Mouse (Mus musculus) forebrain, embryonic 10.5 days (tissue): ENCODE measurements around the gene Pip4k2b. TPM values are rescaled to one million over a fixed set of nuclear protein-coding genes. Genes with fewer than 3 reads are reported as not detected.
"Not testable (repeated sequence)": the region's sequence is repeated elsewhere in the genome, so short reads cannot be mapped to it uniquely, and the experiment has no call there.

ENCODE experiments used
- DNase-seq: peaks from one replicate; pipeline ENCODE4 v3.0.0-alpha.2; 2017; ENCODE audit warnings: low spot score; ENCODE audit errors: extremely low spot score
- H3K27ac ChIP-seq: fragments of 300-500 bp; sonication (generic); 2 replicates; pipeline ENCODE4 v1.5.1; 2016; ENCODE audit warnings: mild to moderate bottlenecking
- H3K27me3 ChIP-seq: fragments of 300-500 bp; sonication (generic); 2 replicates; pipeline ENCODE4 v1.6.1; 2016; ENCODE audit warnings: mild to moderate bottlenecking; ENCODE audit not compliant: poor library complexity, severe bottlenecking
- H3K36me3 ChIP-seq: fragments of 300-500 bp; sonication (generic); replicated peaks from 2 replicates; pipeline ENCODE4 v1.6.1; 2016; ENCODE audit warnings: mild to moderate bottlenecking, moderate library complexity
- H3K4me1 ChIP-seq: fragments of 300-500 bp; sonication (generic); 2 replicates; pipeline ENCODE4 v1.6.1; 2016
- H3K4me3 ChIP-seq: fragments of 300-500 bp; sonication (generic); 2 replicates; pipeline ENCODE4 v1.5.1; 2016; ENCODE audit warnings: mild to moderate bottlenecking, moderate library complexity
- H3K9me3 ChIP-seq: fragments of 300-500 bp; sonication (generic); 2 replicates; pipeline ENCODE4 v1.6.1; 2016; ENCODE audit warnings: mild to moderate bottlenecking, moderate library complexity
- WGBS: fragments of 180-500 bp; shearing (Covaris S2); methylation state at CpG from one replicate; pipeline ENCODE4 v1.1.7; 2016; 5-methylcytosine and 5-hydroxymethylcytosine counted together
- polyA plus RNA-seq: library from polyadenylated mRNA; unstranded; fragments of >200 nt; fragmentation: Nextera tagmentation; extraction: Ambion mirVana; gene quantifications from 2 replicates; pipeline ENCODE4 v1.2.1, GENCODE M21; 2016

The Pip4k2b gene
- polyA plus RNA-seq, 1 experiment from 2014 or later = 2.1 TPM

DNA sequence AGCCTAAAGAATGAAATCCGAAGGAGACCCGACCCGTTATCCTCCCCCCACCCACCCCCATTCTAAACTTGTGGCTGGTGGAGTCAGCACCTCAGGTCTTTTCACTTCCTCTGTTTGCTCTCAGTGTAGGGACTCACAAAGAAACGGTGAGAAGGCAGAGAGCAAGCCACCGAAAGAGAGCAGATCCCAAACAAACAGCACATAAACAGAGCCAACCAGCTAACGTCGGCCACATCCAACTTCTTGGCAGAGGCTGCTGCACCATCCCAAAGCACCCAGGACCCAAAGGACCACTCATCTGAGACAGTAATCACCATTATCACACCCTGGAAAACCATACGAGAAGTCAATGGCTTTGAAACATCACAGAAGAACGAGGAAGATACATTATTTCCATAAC lies 1.1 kb downstream of the Pip4k2b start:
- WGBS = 60% methylated on average over 9 of the region's 9 CpGs
- Histone ChIP-seq H3K27ac (peak overlapping the region; percentile 99), H3K4me3 (peak overlapping the region; percentile 90), H3K9me3 (no peaks in the 10 kb centered on the region), H3K27me3 (no peaks in the 10 kb centered on the region), H3K36me3 (peaks cover 29% of the 10 kb centered on the region), H3K4me1 (peaks cover 37% of the 10 kb centered on the region)
- DNase-seq = no peak

DNA sequence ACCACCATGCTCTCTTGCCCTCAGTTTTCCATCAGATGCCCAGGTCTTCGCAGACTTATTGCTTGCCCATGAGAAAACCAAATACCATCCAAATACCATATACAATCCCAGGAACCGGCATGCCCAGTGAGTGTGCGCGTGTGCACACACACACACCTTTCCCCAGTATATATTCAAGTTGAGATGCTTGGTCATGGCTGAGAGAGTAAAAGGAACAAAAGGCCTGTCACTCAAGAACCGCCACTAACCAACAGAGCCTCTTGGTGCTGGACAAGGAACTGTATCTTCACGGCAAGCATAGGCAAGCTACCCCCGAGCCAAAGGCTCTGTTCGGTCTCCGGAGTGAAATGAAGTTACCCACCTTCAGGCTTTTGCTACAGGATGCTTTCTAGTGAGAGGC lies 1.9 kb downstream of the Pip4k2b start:
- no peaks in the 10 kb centered on the region for H3K27me3 ChIP-seq
- H3K4me1 ChIP-seq = peaks cover 37% of the 10 kb centered on the region
- H3K9me3 ChIP-seq = no peaks in the 10 kb centered on the region
- H3K27ac ChIP-seq = 0 out of 2 replicates have a peak overlapping the region, but pooled peaks have one; percentile 2
- WGBS = 91% methylated on average over 9 of the region's 9 CpGs
- no peak for DNase-seq
- H3K4me3 ChIP-seq = peak overlapping the region; percentile 90; the same call in 1 of the 2 replicates
- peaks cover 21% of the 10 kb centered on the region for H3K36me3 ChIP-seq

- Histone ChIP-seq H3K4me1 (peaks cover 37% of the 10 kb centered on the region), H3K27me3 (no peaks in the 10 kb centered on the region), H3K36me3 (peaks cover 17% of the 10 kb centered on the region), H3K27ac (0 out of 2 replicates have a peak overlapping the region, but pooled peaks have one; percentile 2), H3K4me3 (0 out of 2 replicates have a peak overlapping the region, but pooled peaks have one; percentile 90), H3K9me3 (no peaks in the 10 kb centered on the region)
- 91% methylated on average over 5 of the region's 5 CpGs for WGBS
- DNase-seq = no peak
Observed at GRCm38 (mm10) chr11:97742157-97742556, 2.3 kb downstream of the Pip4k2b start.

- H3K27me3 ChIP-seq = no peaks in the 10 kb centered on the region
- no peak for DNase-seq
- H3K36me3 ChIP-seq = peaks cover 2% of the 10 kb centered on the region; the same call in 1 of the 2 replicates
- H3K4me3 ChIP-seq = no peak overlapping the region
- WGBS = 59% methylated on average over 7 of the region's 7 CpGs
- H3K4me1 ChIP-seq = peaks cover 33% of the 10 kb centered on the region
- H3K9me3 ChIP-seq = no peaks in the 10 kb centered on the region
- H3K27ac ChIP-seq = 0 out of 2 replicates have a peak overlapping the region, but pooled peaks have one; percentile 17
Observed at GRCm38 (mm10) chr11:97740190-97740589, 4.3 kb downstream of the Pip4k2b start.

DNA sequence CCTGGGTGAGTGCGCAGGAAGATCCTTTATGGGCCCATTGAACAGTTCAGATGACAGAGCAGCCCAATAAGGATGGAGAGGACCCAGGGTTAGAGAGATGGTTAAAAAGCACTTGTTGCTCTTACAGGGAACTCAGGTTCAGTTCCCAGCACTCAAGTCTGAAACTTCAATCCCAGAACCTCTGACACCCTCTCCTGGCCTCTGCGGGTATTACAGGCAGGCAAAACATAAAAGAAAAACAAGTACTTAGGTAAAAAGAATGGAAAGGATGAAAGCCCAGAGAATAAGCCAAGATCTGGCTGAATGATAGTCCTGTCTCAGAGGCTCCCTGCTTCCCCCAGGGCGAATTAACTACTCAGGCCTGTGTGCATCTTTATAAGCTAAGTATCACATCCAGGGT lies 5.3 kb downstream of the Pip4k2b start:
- 90% methylated on average over 3 of the region's 3 CpGs for WGBS
- H3K27ac ChIP-seq = no peak overlapping the region
- H3K9me3 ChIP-seq = no peaks in the 10 kb centered on the region
- peaks cover 2% of the 10 kb centered on the region; the same call in 1 of the 2 replicates for H3K36me3 ChIP-seq
- no peaks in the 10 kb centered on the region for H3K27me3 ChIP-seq
- peaks cover 34% of the 10 kb centered on the region for H3K4me1 ChIP-seq
- no peak for DNase-seq
- H3K4me3 ChIP-seq = no peak overlapping the region

GRCm38 (mm10) chr11:97738703-97739102 lies 5.8 kb downstream of the Pip4k2b start:
- no peak for DNase-seq
- H3K27me3 ChIP-seq = no peaks in the 10 kb centered on the region
- no peak overlapping the region for H3K4me3 ChIP-seq
- H3K36me3 ChIP-seq = peaks cover 2% of the 10 kb centered on the region; the same call in 1 of the 2 replicates
- no peak overlapping the region for H3K27ac ChIP-seq
- WGBS = 66% methylated on average over 6 of the region's 6 CpGs
- no peaks in the 10 kb centered on the region for H3K9me3 ChIP-seq
- peaks cover 34% of the 10 kb centered on the region for H3K4me1 ChIP-seq

DNA sequence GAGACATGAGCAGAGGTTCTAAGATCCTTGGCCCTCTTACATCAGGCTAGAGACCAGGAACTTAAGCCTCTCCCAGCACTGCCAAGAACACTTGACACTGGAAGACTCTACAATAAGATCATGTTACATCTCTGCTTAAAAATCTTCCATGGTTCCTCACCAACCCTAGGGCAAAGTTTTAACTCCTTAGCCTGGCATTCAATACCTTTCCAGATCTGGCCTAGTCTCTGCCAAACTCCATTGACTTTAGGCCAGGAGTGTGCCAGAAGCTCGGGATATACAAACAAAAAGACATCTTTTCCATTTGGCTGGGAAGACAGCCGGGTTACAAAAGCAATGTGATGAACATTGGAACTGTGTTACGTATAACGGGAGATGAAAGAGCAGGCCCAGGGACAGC lies 6.9 kb downstream of the Pip4k2b start:
- Histone ChIP-seq H3K9me3 (no peaks in the 10 kb centered on the region), H3K27me3 (no peaks in the 10 kb centered on the region), H3K4me3 (no peak overlapping the region), H3K27ac (no peak overlapping the region), H3K36me3 (peaks cover 5% of the 10 kb centered on the region), H3K4me1 (peaks cover 33% of the 10 kb centered on the region)
- 84% methylated on average over 4 of the region's 4 CpGs for WGBS
- no peak for DNase-seq

- Histone ChIP-seq H3K4me1 (peaks cover 28% of the 10 kb centered on the region), H3K27ac (no peak overlapping the region), H3K36me3 (peaks cover 14% of the 10 kb centered on the region), H3K4me3 (no peak overlapping the region), H3K27me3 (no peaks in the 10 kb centered on the region), H3K9me3 (no peaks in the 10 kb centered on the region)
- DNase-seq = no peak
- WGBS = 90% methylated on average over 5 of the region's 5 CpGs
Observed at GRCm38 (mm10) chr11:97736645-97737044, 7.9 kb downstream of the Pip4k2b start.

- not testable (repeated sequence) for H3K27ac ChIP-seq, H3K4me3 ChIP-seq, H3K27me3 ChIP-seq, H3K9me3 ChIP-seq, DNase-seq
- WGBS = 91% methylated on average over 5 of the region's 5 CpGs
- H3K36me3 ChIP-seq = peaks cover 29% of the 10 kb centered on the region
- peaks cover 19% of the 10 kb centered on the region for H3K4me1 ChIP-seq
Observed at GRCm38 (mm10) chr11:97734810-97735209, 9.7 kb downstream of the Pip4k2b start.

- Histone ChIP-seq H3K36me3 (peaks cover 37% of the 10 kb centered on the region), H3K4me3 (no peak overlapping the region), H3K27me3 (no peaks in the 10 kb centered on the region), H3K4me1 (peaks cover 24% of the 10 kb centered on the region), H3K9me3 (no peaks in the 10 kb centered on the region), H3K27ac (peak overlapping the region; percentile 40; the same call in 1 of the 2 replicates)
- DNase-seq = peak; percentile 25
- 29% methylated on average over 10 of the region's 10 CpGs for WGBS
Observed at GRCm38 (mm10) chr11:97733689-97734088, 10.8 kb downstream of the Pip4k2b start.

DNA sequence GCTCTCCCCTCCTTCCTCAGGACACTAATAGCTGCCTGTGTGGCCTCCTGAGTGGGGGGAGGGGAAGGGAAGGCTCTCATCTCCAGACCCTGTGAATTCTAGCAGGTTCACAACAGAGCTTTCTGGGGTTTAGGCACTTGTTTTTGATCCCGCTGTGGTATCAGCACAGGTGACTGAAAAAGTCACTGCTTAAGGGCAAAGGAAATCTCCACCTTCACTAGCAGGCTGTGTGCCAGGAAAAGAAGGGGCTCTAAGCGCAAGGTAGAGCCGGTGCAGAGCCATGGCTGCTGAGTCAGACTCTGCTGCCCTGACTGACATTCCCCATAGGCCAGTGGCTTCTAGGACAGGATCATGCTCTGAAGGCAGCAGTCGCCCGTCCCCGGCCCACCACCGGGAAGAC lies 15.8 kb downstream of the Pip4k2b start:
- Histone ChIP-seq H3K4me1 (peaks cover 17% of the 10 kb centered on the region), H3K27ac (no peak overlapping the region), H3K27me3 (no peaks in the 10 kb centered on the region), H3K4me3 (no peak overlapping the region), H3K9me3 (no peaks in the 10 kb centered on the region), H3K36me3 (peaks cover 86% of the 10 kb centered on the region)
- no peak for DNase-seq
- WGBS = 86% methylated on average over 7 of the region's 7 CpGs

- H3K27ac ChIP-seq = no peak overlapping the region
- no peak overlapping the region for H3K4me3 ChIP-seq
- peaks cover 13% of the 10 kb centered on the region for H3K4me1 ChIP-seq
- 88% methylated on average over 7 of the region's 7 CpGs for WGBS
- H3K36me3 ChIP-seq = peaks cover 91% of the 10 kb centered on the region
- DNase-seq = no peak
- H3K9me3 ChIP-seq = no peaks in the 10 kb centered on the region
- H3K27me3 ChIP-seq = no peaks in the 10 kb centered on the region
Observed at GRCm38 (mm10) chr11:97728311-97728710, 16.2 kb downstream of the Pip4k2b start.

DNA sequence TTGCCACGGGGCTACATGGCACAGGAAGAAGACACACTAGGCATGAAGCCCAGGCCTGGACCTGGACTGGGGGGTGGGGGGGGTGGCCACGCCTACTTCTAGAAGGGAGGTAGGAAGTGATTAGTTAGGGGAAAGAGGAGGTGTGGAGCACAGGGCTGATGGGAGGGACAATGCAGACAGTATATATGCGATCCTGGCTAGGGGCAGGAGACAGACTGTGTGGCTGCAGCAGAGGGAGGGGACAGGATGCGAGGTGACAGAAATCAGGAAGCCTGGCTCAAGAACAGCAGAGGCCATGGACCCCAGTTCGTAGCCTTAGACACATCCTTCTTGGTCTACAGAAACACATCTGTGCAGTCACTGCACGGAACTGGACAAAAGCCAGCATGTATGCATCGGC lies 20.8 kb downstream of the Pip4k2b start:
- WGBS = 87% methylated on average over 7 of the region's 7 CpGs

GRCm38 (mm10) chr11:97721338-97721737 lies 23.2 kb downstream of the Pip4k2b start:
- Histone ChIP-seq H3K9me3 (peaks cover 6% of the 10 kb centered on the region; the same call in 1 of the 2 replicates), H3K36me3 (peaks cover 98% of the 10 kb centered on the region), H3K4me1 (no peaks in the 10 kb centered on the region), H3K4me3 (no peak overlapping the region), H3K27ac (no peak overlapping the region), H3K27me3 (no peaks in the 10 kb centered on the region)
- WGBS = 95% methylated on average over 4 of the region's 4 CpGs
- DNase-seq = no peak

More for the DNA sequence above, 20.8 kb downstream of the Pip4k2b start:
- peaks cover 6% of the 10 kb centered on the region; the same call in 1 of the 2 replicates for H3K9me3 ChIP-seq
- H3K4me1 ChIP-seq = peaks cover under 1% of the 10 kb centered on the region; the same call in 1 of the 2 replicates
- no peak for DNase-seq
- no peaks in the 10 kb centered on the region for H3K27me3 ChIP-seq
- peaks cover 100% of the 10 kb centered on the region for H3K36me3 ChIP-seq
- no peak overlapping the region for H3K4me3 ChIP-seq
- H3K27ac ChIP-seq = no peak overlapping the region
